Mouse (Mus musculus): Measurements from ENCODE around the gene Fdx1. TPM values are rescaled to one million over a fixed set of nuclear protein-coding genes. Genes with fewer than 3 reads are reported as not detected.

Fdx1 gene
- total RNA-seq, 4 experiments from 2014 or later = 33.4 to 42.6 (median 37.6) TPM

DNA sequence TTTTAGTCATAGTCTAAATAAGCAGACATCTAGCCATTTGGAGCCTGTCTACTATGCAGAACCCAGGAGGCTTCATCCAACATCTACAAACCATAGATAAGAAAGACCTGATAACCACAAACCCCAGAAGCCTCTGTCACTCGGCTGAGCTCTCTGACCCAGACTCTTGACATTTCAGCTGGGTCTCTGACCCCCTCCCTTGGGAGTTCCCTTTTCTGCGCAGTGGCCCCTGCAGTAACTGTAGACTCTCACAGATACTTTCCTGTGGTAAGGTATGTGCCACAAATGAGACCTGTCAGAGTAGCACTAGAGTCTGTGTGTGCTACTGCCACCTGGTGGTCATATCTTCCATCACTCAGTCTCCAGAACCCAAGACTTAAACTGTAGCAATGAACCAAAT, 54.5 kb downstream of the Fdx1 start:
- peak; percentile 51 to 62 for DNase-seq (ENCODE audit: low spot score in 2 of 2)

DNA sequence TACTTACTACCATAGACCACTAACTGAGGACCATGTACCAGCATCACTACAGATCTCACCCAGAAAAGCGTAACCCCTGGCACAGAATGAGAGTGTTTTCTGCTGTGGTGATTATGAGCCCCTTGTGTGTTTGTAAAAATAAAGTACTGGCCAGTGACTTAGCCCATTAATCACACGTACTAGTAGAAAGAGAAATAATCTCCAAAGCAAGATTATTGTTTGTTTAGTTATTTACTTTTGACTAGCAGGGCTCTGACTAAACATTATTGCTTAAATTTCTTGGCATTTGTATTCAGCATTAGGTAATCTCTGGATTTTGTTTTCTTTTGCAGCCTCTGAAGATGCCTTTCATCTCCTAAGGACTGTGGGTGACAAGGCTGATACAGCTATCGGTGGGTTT, 55.1 kb downstream of the Fdx1 start:
- DNase-seq (ENCODE audit: low spot score in 2 of 2) = no peak

DNA sequence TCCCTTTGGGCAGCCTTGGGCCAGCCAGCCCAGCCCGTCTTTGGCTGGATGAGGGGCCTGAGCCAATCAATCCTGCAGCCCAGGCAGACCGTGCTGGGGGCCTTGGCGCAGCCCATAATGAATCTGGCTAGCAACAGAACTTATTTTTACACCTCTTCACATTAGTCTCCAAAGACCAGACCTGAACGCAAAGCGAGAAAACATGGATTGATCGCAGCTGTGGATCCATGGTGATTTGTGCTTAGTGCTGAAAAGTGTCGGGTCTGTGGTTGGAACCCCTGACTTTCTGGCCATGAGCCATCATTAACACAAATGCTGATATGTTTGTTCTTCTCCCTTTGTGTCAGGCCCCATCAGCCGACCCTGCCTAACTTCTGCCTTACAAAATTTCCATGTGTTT, 56.4 kb downstream of the Fdx1 start:
- no peak for DNase-seq (ENCODE audit: low spot score in 2 of 2)

Other genes starting within 250 kb of the Fdx1 start
- gene Arhgap20, start 198.2 kb downstream of the Fdx1 start, total RNA-seq (2022) = 10 to 100 TPM; 21.0 to 37.6 (median 30.8) TPM
- 100 to 1,000 TPM; 110 to 119 (median 115) TPM for gene Rdx, start 83.6 kb upstream of the Fdx1 start, total RNA-seq (2022)
- gene Zc3h12c, start 205.0 kb upstream of the Fdx1 start, total RNA-seq (2022) = 10 to 100 TPM in 3 of 4 experiments, 1 to 10 TPM in 1; 9.3 to 14.0 (median 10.5) TPM